Mouse (Mus musculus) intestine, postnatal 0 days (tissue): Measurements from ENCODE around the gene Gm6525. TPM values are rescaled to one million over a fixed set of nuclear protein-coding genes. Genes with fewer than 3 reads are reported as not detected.

Experiments
- ATAC-seq: fragments of 200-750 bp; cut with Nextera tagmentation; 2 replicates; pipeline ENCODE4 v1.8.0; 2017; ENCODE audit warnings: mild to moderate bottlenecking, moderate TSS enrichment, moderate library complexity
- H3K27ac ChIP-seq: fragments of 300-500 bp; sonication (generic); 2 replicates; pipeline ENCODE4 v1.5.1; 2014; ENCODE audit warnings: mild to moderate bottlenecking, low read depth, low read length, moderate library complexity
- H3K27me3 ChIP-seq: fragments of 300-500 bp; sonication (generic); replicated peaks from 2 replicates; pipeline ENCODE4 v1.6.1; 2014; ENCODE audit warnings: low read length, mixed read lengths; ENCODE audit not compliant: control insufficient read depth, insufficient read depth
- H3K36me3 ChIP-seq: fragments of 300-500 bp; sonication (generic); 2 replicates; pipeline ENCODE4 v1.6.1; 2014; ENCODE audit warnings: mild to moderate bottlenecking, moderate library complexity; ENCODE audit not compliant: control insufficient read depth, insufficient read depth
- H3K4me1 ChIP-seq: fragments of 300-500 bp; sonication (generic); replicated peaks from 2 replicates; pipeline ENCODE4 v1.6.1; 2014; ENCODE audit warnings: antibody characterized with exemption, low read length, mixed read lengths; ENCODE audit not compliant: control insufficient read depth, insufficient read depth
- H3K4me2 ChIP-seq: fragments of 300-500 bp; sonication (generic); replicated peaks from 2 replicates; pipeline ENCODE4 v1.6.1; 2014; ENCODE audit warnings: low read depth, mild to moderate bottlenecking, moderate library complexity
- H3K4me3 ChIP-seq: fragments of 300-500 bp; sonication (generic); 2 replicates; pipeline ENCODE4 v1.5.1; 2014; ENCODE audit warnings: low read depth, low read length
- H3K9ac ChIP-seq: fragments of 300-500 bp; sonication (generic); 2 replicates; pipeline ENCODE4 v1.6.1; 2014; ENCODE audit warnings: mild to moderate bottlenecking, low read depth, low read length
- H3K9me3 ChIP-seq: fragments of 300-500 bp; sonication (generic); 2 replicates; pipeline ENCODE4 v1.6.1; 2016; ENCODE audit warnings: mixed run types; ENCODE audit not compliant: control insufficient read depth
- CTCF ChIP-seq: sonication (generic); IDR thresholded peaks from 2 replicates; pipeline ENCODE4 v1.5.1; 2016; ENCODE audit warnings: low read depth, mild to moderate bottlenecking, control low read depth, antibody characterized with exemption, moderate library complexity
- WGBS: fragments of 180-500 bp; shearing (Covaris S2); extraction: QIAGEN DNeasy Blood & Tissue Kit; methylation state at CpG from one replicate; pipeline ENCODE4 v1.1.7; 2014; 5-methylcytosine and 5-hydroxymethylcytosine counted together
- polyA plus RNA-seq: library from polyadenylated mRNA; unstranded; fragments of >200 nt; fragmentation: Nextera tagmentation; extraction: Ambion mirVana; gene quantifications from 2 replicates; pipeline ENCODE4 v1.2.1, GENCODE M21; 2015

Gm6525 gene
- 0.56 and 0.93 TPM in 2 replicates for polyA plus RNA-seq

GRCm38 (mm10) chr3:84173581-84174154 lies at the start of gene Gm6525:
TSS of gene Gm6525 (plus strand) at chr3:84174104.
- no peak for ATAC-seq
- H3K36me3 ChIP-seq = peaks cover 34% of the 10 kb centered on the region
- WGBS = 88% methylated on average over 11 of the region's 11 CpGs

GRCm38 (mm10) chr3:84125704-84126289 lies 48.1 kb upstream of the Gm6525 start:
- no peak for ATAC-seq
- WGBS = 68% methylated on average over 6 of the region's 6 CpGs
- H3K36me3 ChIP-seq = no peaks in the 10 kb centered on the region
- no peaks in the 10 kb centered on the region for H3K9me3 ChIP-seq
- no peak overlapping the region for H3K27ac ChIP-seq
- H3K9ac ChIP-seq = no peak overlapping the region
- no peaks in the 10 kb centered on the region for H3K27me3 ChIP-seq
- no peak overlapping the region for H3K4me3 ChIP-seq
- TF ChIP-seq CTCF = no peak
- H3K4me2 ChIP-seq = no peak overlapping the region
- H3K4me1 ChIP-seq = no peaks in the 10 kb centered on the region; the same call in 1 of the 2 replicates

More at GRCm38 (mm10) chr3:84173581-84174154, at the start of gene Gm6525:
- Histone ChIP-seq H3K4me2 (no peak within 1 kb of the TSS), H3K9ac (no peak within 1 kb of the TSS), H3K4me1 (no peaks in the 10 kb centered on the region), H3K4me3 (no peak within 1 kb of the TSS), H3K27ac (no peak within 1 kb of the TSS), H3K27me3 (no peaks in the 10 kb centered on the region), H3K9me3 (no peaks in the 10 kb centered on the region)
- no peak for TF ChIP-seq CTCF

GRCm38 (mm10) chr3:84126721-84127120 lies 47.2 kb upstream of the Gm6525 start:
- no peak for TF ChIP-seq CTCF
- no peak overlapping the region for H3K27ac ChIP-seq
- no peaks in the 10 kb centered on the region for H3K9me3 ChIP-seq
- H3K27me3 ChIP-seq = no peaks in the 10 kb centered on the region
- no peak overlapping the region for H3K4me3 ChIP-seq
- WGBS = 79% methylated on average over 3 of the region's 3 CpGs
- H3K4me2 ChIP-seq = no peak overlapping the region
- no peaks in the 10 kb centered on the region; the same call in 1 of the 2 replicates for H3K4me1 ChIP-seq
- no peaks in the 10 kb centered on the region for H3K36me3 ChIP-seq
- no peak overlapping the region for H3K9ac ChIP-seq
- ATAC-seq = no peak

- Histone ChIP-seq H3K27ac (no peak overlapping the region), H3K9me3 (no peaks in the 10 kb centered on the region), H3K9ac (no peak overlapping the region), H3K4me1 (no peaks in the 10 kb centered on the region; the same call in 1 of the 2 replicates), H3K36me3 (no peaks in the 10 kb centered on the region), H3K27me3 (no peaks in the 10 kb centered on the region), H3K4me3 (no peak overlapping the region), H3K4me2 (no peak overlapping the region)
- no peak for TF ChIP-seq CTCF
- WGBS = 74% methylated on average over 2 of the region's 2 CpGs
- no peak for ATAC-seq
Observed at GRCm38 (mm10) chr3:84127431-84127830, 46.5 kb upstream of the Gm6525 start.

- WGBS = 37% methylated on average over 11 of the region's 11 CpGs
- Histone ChIP-seq H3K9ac (no peak overlapping the region), H3K4me2 (no peak overlapping the region), H3K9me3 (no peaks in the 10 kb centered on the region), H3K4me3 (no peak overlapping the region), H3K27me3 (no peaks in the 10 kb centered on the region), H3K27ac (peak overlapping the region; percentile 21), H3K4me1 (no peaks in the 10 kb centered on the region; the same call in 1 of the 2 replicates), H3K36me3 (no peaks in the 10 kb centered on the region)
- ATAC-seq = peak; percentile 60
- no peak for TF ChIP-seq CTCF
Observed at GRCm38 (mm10) chr3:84128871-84129870, 44.7 kb upstream of the Gm6525 start.

GRCm38 (mm10) chr3:84130776-84131175 lies 43.1 kb upstream of the Gm6525 start:
- TF ChIP-seq CTCF = no peak
- H3K4me3 ChIP-seq = no peak overlapping the region
- no peak overlapping the region for H3K9ac ChIP-seq
- no peaks in the 10 kb centered on the region; the same call in 1 of the 2 replicates for H3K4me1 ChIP-seq
- no peaks in the 10 kb centered on the region for H3K27me3 ChIP-seq
- H3K4me2 ChIP-seq = no peak overlapping the region
- 63% methylated on average over 5 of the region's 5 CpGs for WGBS
- H3K9me3 ChIP-seq = no peaks in the 10 kb centered on the region
- no peaks in the 10 kb centered on the region for H3K36me3 ChIP-seq
- H3K27ac ChIP-seq = no peak overlapping the region
- no peak for ATAC-seq
